ENCODE assay signal across 8 mouse cellular contexts in the genomic region with DNA sequence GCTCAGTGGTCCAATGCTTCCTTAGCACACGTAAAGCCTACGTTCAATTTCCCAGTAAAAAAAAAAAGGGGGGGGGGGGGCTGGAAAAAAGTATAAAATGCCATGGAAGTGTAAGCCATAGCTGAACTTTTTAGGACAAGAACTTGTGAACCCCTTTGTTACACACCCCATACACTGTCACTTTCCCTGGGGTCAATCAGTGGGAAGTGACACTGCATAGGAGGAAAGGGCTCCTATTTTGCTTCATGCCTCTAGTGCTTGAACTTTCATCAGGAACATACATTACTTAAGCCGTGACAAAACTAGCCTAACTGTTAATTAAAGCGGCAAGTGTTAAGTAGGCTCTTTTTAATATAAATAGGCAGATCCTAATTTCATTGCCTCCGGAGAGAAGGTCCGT. TPM values are rescaled to one million over a fixed set of nuclear protein-coding genes. Genes with fewer than 3 reads are reported as not detected.
DNase-seq lines count a peak whose midpoint lies in the region; ATAC-seq and TF ChIP-seq lines count a peak whose summit lies in the region.

No protein-coding gene starts in this region.

- 30% methylated on average over 6 of the region's 6 CpGs for WGBS in spleen, adult 2 months
- WGBS in liver, embryonic 12.5 days (ENCODE audit: insufficient replicate concordance) = 29% methylated on average over 6 of the region's 6 CpGs

- peak overlapping the region; percentile 100 for H3K4me3 ChIP-seq in erythroblast, embryonic 14.5 days (replicated peaks)
- H3K4me3 ChIP-seq in spleen, adult 2 months (ENCODE audit: extremely low read depth, insufficient read depth, insufficient read length) = peak overlapping the region; percentile 94; the same call in 1 of the 2 replicates
- peak overlapping the region; percentile 91 for H3K4me3 ChIP-seq in liver, embryonic 12.5 days

- H3K9me3 ChIP-seq in erythroblast, embryonic 14.5 days (ENCODE audit: control insufficient read depth, low read length) = no peaks in the 10 kb centered on the region
- H3K9me3 ChIP-seq in liver, embryonic 12.5 days (replicated peaks) = no peaks in the 10 kb centered on the region

- H3K27me3 ChIP-seq in erythroblast, embryonic 14.5 days (ENCODE audit: control insufficient read depth) = no peaks in the 10 kb centered on the region
- no peaks in the 10 kb centered on the region for H3K27me3 ChIP-seq in spleen, adult 2 months (ENCODE audit: control insufficient read depth, insufficient read depth, low read length)
- H3K27me3 ChIP-seq in liver, embryonic 12.5 days (replicated peaks) = no peaks in the 10 kb centered on the region

- TF ChIP-seq CTCF in spleen, adult 2 months (IDR thresholded peaks at IDR 0.05; ENCODE audit: extremely low read depth, insufficient read depth, insufficient read length, insufficient replicate concordance) = no peak

- H3K36me3 ChIP-seq in erythroblast, embryonic 14.5 days (ENCODE audit: control insufficient read depth) = peaks cover 23% of the 10 kb centered on the region
- H3K36me3 ChIP-seq in spleen, adult 2 months (ENCODE audit: control insufficient read depth, insufficient read depth, low read length) = no peaks in the 10 kb centered on the region
- peaks cover 16% of the 10 kb centered on the region for H3K36me3 ChIP-seq in liver, embryonic 12.5 days

- no peak for ATAC-seq in erythroblast, adult 5-6 weeks (replicated peaks; ENCODE audit: low FRiP score, poor library complexity, severe bottlenecking)
- ATAC-seq in liver, embryonic 12.5 days = no peak

- peak overlapping the region; percentile 72 for H3K27ac ChIP-seq in spleen, adult 2 months (ENCODE audit: insufficient read depth, low read length)
- H3K27ac ChIP-seq in liver, embryonic 12.5 days = peak overlapping the region; percentile 85

- DNase-seq in spleen, adult 2 months (ENCODE audit: low read depth in 1 of 2, low spot score in 2 of 2) = no peak
- DNase-seq in spleen, adult 12 weeks (ENCODE audit: low spot score) = no peak
- DNase-seq in right cerebral cortex, postnatal 14 days = no peak
- DNase-seq in urinary bladder, postnatal 10 days (ENCODE audit: low spot score) = no peak
- DNase-seq in urinary bladder, adult 2 months (ENCODE audit: low spot score) = no peak

- H3K9ac ChIP-seq in liver, embryonic 12.5 days = peak overlapping the region; percentile 88

- TF ChIP-seq POLR2A in spleen, adult 2 months (IDR thresholded peaks at IDR 0.05; ENCODE audit: low read depth, low read length) = no peak

- peaks cover 55% of the 10 kb centered on the region for H3K4me1 ChIP-seq in erythroblast, embryonic 14.5 days (ENCODE audit: control insufficient read depth)
- H3K4me1 ChIP-seq in spleen, adult 2 months (ENCODE audit: control insufficient read depth, insufficient read depth, insufficient read length) = peaks cover 2% of the 10 kb centered on the region
- peaks cover 38% of the 10 kb centered on the region for H3K4me1 ChIP-seq in liver, embryonic 12.5 days

- H3K4me2 ChIP-seq in liver, embryonic 12.5 days = peak overlapping the region; percentile 89

RNA-seq across cellular contexts. Expression of a gene that starts 0.8 kb away (rescaled TPM):
- polyA plus RNA-seq in erythroblast, embryonic 14.5 days (2012) = 15.9 and 16.0 TPM in 2 replicates
- 118 and 141 TPM in 2 replicates for total RNA-seq in erythroblast, adult 5-6 weeks (2015; ENCODE audit: low replicate concordance)
- 81.5 and 135 TPM in 2 replicates for total RNA-seq in erythroblast, adult 5-6 weeks (2017; ENCODE audit: low replicate concordance)
- polyA plus RNA-seq in spleen, adult 2 months (2012; rRNA removed) = 65.1 and 70.0 TPM in 2 replicates
- polyA plus RNA-seq in liver, embryonic 12.5 days (2016; fragmentation: Nextera tagmentation; extraction: Ambion mirVana) = 67.1 and 74.5 TPM in 2 replicates
- 84.5 and 91.6 TPM in 2 replicates for polyA plus RNA-seq in urinary bladder, adult 2 months (2012; rRNA removed)

RNA-seq across cellular contexts. Expression of a gene that starts 26.1 kb away (rescaled TPM):
- not detected in 2 replicates for polyA plus RNA-seq in erythroblast, embryonic 14.5 days (2012)
- not detected in 2 replicates for total RNA-seq in erythroblast, adult 5-6 weeks (2015; ENCODE audit: low replicate concordance)
- not detected in 2 replicates for total RNA-seq in erythroblast, adult 5-6 weeks (2017; ENCODE audit: low replicate concordance)
- 0.04 and 0.07 TPM in 2 replicates for polyA plus RNA-seq in spleen, adult 2 months (2012; rRNA removed)
- not detected in 2 replicates for polyA plus RNA-seq in liver, embryonic 12.5 days (2016; fragmentation: Nextera tagmentation; extraction: Ambion mirVana)
- polyA plus RNA-seq in urinary bladder, adult 2 months (2012; rRNA removed) = 0.52 and 0.57 TPM in 2 replicates

RNA-seq across cellular contexts. Expression of a gene that starts 50.0 kb away (rescaled TPM):
- 13.7 and 19.1 TPM in 2 replicates for polyA plus RNA-seq in erythroblast, embryonic 14.5 days (2012)
- total RNA-seq in erythroblast, adult 5-6 weeks (2015; ENCODE audit: low replicate concordance) = 65.1 and 66.0 TPM in 2 replicates
- total RNA-seq in erythroblast, adult 5-6 weeks (2017; ENCODE audit: low replicate concordance) = 35.8 and 37.2 TPM in 2 replicates
- 46.2 and 47.9 TPM in 2 replicates for polyA plus RNA-seq in spleen, adult 2 months (2012; rRNA removed)
- 200 TPM in 2 replicates for polyA plus RNA-seq in liver, embryonic 12.5 days (2016; fragmentation: Nextera tagmentation; extraction: Ambion mirVana)
- polyA plus RNA-seq in urinary bladder, adult 2 months (2012; rRNA removed) = 73.3 and 84.5 TPM in 2 replicates

RNA-seq across cellular contexts. Expression of a gene that starts 50.1 kb away (rescaled TPM):
- polyA plus RNA-seq in erythroblast, embryonic 14.5 days (2012) = 19.9 and 21.8 TPM in 2 replicates
- total RNA-seq in erythroblast, adult 5-6 weeks (2015; ENCODE audit: low replicate concordance) = 44.2 and 79.4 TPM in 2 replicates
- total RNA-seq in erythroblast, adult 5-6 weeks (2017; ENCODE audit: low replicate concordance) = 70.3 and 70.7 TPM in 2 replicates
- polyA plus RNA-seq in spleen, adult 2 months (2012; rRNA removed) = 96.5 and 103 TPM in 2 replicates
- polyA plus RNA-seq in liver, embryonic 12.5 days (2016; fragmentation: Nextera tagmentation; extraction: Ambion mirVana) = 433 and 443 TPM in 2 replicates
- polyA plus RNA-seq in urinary bladder, adult 2 months (2012; rRNA removed) = 111 and 120 TPM in 2 replicates
